Mouse (Mus musculus): ENCODE results near the gene Rpl28.

Rpl28 gene

DNA sequence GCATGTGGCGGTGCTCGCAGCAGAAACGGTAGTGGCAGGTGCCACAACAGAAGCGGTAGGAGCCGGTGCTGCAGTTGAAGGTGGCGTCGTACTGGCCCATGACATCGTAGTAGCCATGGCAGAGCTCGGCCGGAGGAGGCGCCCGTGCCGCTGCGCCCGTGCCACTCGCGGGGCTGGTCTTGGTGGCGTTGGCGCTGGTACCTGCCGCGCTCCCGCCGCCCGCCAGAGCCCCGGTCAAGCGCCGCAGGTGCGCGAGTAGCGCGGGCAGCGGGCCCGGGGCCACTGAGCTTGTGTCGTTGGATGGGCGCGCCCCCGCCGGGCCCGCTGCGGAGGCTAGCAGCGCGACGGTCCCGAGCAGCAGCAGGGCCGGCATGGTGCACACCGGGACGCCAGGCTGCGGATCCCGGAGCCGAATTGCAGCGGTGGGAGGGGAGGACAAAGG lies 43.7 kb downstream of the Rpl28 start:
- peak; percentile 57 for DNase-seq

DNA sequence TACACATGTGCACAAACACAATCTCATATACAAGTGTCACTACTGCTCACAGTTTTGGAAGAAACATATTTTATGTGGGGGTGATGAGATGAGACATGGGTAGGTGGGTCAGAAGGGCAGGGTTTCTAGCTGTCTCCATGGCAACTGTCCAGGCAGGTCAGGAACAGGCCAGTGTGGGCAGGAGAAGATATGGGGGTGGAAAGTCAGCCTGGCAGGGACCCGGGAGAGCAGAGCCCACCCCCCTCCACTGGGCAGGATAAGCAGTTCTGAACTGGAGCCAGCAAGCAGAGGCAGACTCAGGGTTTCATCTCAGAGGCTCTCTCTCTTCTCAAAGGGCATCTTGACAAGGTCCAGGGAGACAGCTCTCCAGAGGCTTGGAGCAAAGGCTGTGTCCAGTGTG lies 45.0 kb downstream of the Rpl28 start:
- no peak for DNase-seq

DNA sequence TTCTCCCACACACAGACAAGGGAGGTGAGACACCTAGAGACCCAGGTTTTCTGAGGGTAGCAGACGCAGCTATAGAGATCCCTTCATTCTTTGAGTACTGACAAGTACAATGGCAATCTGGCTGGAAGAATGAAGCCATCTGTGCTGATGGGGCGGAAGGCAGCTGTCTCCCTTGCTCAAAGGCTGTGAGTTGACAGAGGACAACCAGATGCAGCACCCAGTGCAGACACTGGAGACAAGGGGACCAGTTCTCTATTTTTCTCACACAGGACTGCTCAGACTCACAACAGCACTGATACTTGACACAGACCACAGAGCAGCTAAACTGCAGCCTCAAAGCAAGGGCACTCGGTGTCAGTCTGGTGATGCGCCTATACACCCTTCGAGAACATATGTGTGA lies 49.4 kb downstream of the Rpl28 start:
- no peak for DNase-seq

DNA sequence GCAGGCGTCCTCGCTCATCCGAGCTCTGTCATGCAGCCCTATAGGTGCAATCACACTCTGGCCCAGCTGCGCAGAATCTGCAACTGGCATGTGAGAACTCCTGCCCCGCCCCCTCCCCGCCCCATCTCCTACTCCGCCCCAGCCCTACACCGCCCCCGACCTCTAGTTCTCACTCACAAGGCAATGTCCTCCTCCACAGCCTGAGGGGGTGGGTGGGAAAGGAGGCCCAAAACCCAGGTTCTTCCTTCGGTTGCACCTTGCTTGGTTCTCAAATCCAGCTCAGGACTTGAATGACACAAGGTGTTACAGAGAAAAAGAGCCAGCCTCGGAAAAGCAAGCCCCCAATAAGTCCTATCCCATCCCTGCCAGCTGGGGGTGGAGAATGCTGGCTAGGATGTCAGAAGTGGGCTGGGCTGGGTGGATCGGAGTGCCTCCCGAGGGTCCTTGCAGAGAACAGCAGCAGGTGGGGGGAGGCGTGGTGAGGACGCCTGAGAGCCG lies 50.0 kb downstream of the Rpl28 start:
- peak; percentile 22 for DNase-seq

DNA sequence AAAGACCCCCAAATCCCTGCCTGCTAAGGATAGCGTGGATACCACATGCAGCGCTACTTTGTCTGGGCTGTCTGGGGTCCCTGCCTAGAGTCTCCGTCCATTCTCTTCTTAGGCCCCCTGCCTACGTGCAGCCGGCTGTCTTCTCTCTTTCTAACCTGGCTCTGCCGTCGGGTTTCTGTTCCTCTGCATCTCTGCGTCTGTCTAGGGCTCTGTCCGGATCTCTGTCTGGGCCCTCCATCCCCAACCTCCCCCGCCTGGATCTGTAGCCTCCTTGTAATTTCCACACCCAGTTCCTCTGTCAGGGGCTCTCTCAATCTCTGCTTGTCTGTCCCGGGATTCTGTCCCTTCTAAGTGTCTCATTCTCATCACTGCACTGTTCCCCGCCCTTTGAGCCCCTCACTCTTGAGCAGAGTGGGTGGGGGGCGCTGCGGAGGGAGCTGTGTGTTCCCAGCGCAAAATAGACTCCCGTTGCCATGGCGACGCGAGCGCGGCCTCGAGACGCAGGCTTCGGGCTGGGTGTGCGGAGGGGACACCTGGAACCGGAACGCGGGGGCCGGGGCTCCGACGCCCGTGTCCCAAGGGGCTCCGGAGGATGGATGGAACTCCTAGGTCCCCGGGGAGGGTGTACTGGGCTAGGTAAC lies 51.0 kb downstream of the Rpl28 start:
- DNase-seq, result no peak

DNA sequence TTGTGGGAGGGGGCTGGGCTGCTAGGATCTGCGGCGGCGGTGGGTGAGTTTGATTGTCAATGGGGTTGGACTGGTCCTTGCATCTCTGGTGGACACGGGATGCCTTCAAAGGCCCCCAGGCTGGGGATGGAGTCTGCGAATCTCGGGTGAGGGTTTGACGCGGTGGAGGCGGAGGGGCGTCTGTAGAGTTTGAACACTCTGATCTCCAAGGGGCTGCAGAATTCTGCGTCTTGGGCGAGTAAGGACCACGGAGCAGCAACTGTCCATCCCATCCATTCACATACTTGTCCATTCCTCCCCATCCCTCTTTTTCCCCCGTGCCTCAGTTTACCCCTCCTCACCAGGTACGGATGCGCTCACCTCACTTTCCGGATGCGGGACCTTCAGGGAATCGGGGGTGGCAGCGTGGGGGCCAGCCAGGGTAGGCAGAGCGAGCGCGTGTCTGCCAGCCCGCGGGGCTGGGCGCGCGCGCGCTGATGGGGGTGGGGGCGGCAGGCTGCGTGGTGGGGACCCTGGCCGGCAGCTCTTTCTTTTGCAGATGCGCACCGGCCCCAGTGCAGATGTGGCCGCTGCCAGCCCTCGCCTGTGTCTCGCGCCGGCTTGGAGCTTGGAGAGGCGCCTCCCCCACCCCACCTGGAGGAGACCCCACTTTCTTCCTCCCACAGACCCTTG lies 51.7 kb downstream of the Rpl28 start, which contains the start of gene Shisa7:
TSS of gene Shisa7 (minus strand) at position 452 of the 672 bp plus-strand sequence.
- DNase-seq, result no peak

All from thymus, postnatal 25 days (tissue).